ENCODE assay signal across 9 mouse cellular contexts in genomic region chr10:94047845-94048559, GRCm38 (mm10). TPM values are rescaled to one million over a fixed set of nuclear protein-coding genes. Genes with fewer than 3 reads are reported as not detected.
DNase-seq lines count a peak whose midpoint lies in the region; ATAC-seq and TF ChIP-seq lines count a peak whose summit lies in the region.
"Had no signal": no experiment of that assay in that cellular context is flagged by ENCODE, and none has a peak within 500 bp of the region (broad histone marks: within the 10 kb centered on the region; RNA-seq: fewer than 3 reads in every experiment).

No protein-coding gene starts in this region.

- H3K9me3 ChIP-seq in intestine, embryonic 14.5 days (ENCODE audit: control insufficient read depth, low read length) = no peaks in the 10 kb centered on the region

- H3K4me1 ChIP-seq in intestine, embryonic 14.5 days (replicated peaks; ENCODE audit: control insufficient read depth, insufficient read depth, low read length) = peaks cover 16% of the 10 kb centered on the region

- H3K9ac ChIP-seq in intestine, embryonic 14.5 days (ENCODE audit: low read length) = no peak overlapping the region

- peak; percentile 77 for ATAC-seq in intestine, embryonic 14.5 days (replicated peaks; ENCODE audit: low FRiP score, low TSS enrichment, low read depth)

- no peak overlapping the region for H3K4me3 ChIP-seq in intestine, embryonic 14.5 days (ENCODE audit: low read depth, low read length)
- no peak overlapping the region for H3K4me3 ChIP-seq in left cerebral cortex, adult 2 months

- no peaks in the 10 kb centered on the region for H3K27me3 ChIP-seq in intestine, embryonic 14.5 days (replicated peaks; ENCODE audit: control insufficient read depth, insufficient read depth, low read length)

- no peak for TF ChIP-seq CTCF in left cerebral cortex, adult 2 months (IDR thresholded peaks at IDR 0.05)

- intact Hi-C loops in left cerebral cortex, adult 2 months (cut with DNase I) = no loop called here

- no peak overlapping the region for H3K4me2 ChIP-seq in intestine, embryonic 14.5 days (ENCODE audit: low read length)

- peaks cover 19% of the 10 kb centered on the region for H3K36me3 ChIP-seq in intestine, embryonic 14.5 days (ENCODE audit: control insufficient read depth, insufficient read depth, low read length)

- H3K27ac ChIP-seq in intestine, embryonic 14.5 days (ENCODE audit: low read depth) = peak overlapping the region; percentile 7; the same call in 1 of the 2 replicates
- no peak overlapping the region for H3K27ac ChIP-seq in left cerebral cortex, adult 2 months

- peak; percentile 94 for DNase-seq in heart, adult 11 months
- DNase-seq in heart, adult 9 months (ENCODE audit: low spot score in 2 of 2) = no peak
- DNase-seq in MEL-GATA-1-ER (ENCODE audit: extremely low read depth, low read depth) = peak; percentile 88
- DNase-seq in intestine, embryonic 14.5 days (ENCODE audit: low spot score) = no peak
- DNase-seq in lung, postnatal 36 days = peak; percentile 45
- DNase-seq in thymus, postnatal 25 days = no peak
- no peak for DNase-seq in right cerebral cortex, postnatal 10 days (ENCODE audit: low spot score in 2 of 2)
- no peak for DNase-seq in left cerebral cortex, adult 2 months (ENCODE audit: extremely low spot score in 1 of 2, low spot score in 2 of 2)
- DNase-seq: cerebellum, adult 8-10 months had no signal

- WGBS in intestine, embryonic 14.5 days = 39% methylated on average over 10 of the region's 10 CpGs

RNA-seq across cellular contexts. Expression of gene Fgd6, which starts 12.2 kb away (rescaled TPM):
- polyA plus RNA-seq in intestine, embryonic 14.5 days (2014; fragmentation: Nextera tagmentation; extraction: Ambion mirVana) = 5.0 and 5.1 TPM in 2 replicates
- total RNA-seq in left cerebral cortex, adult 2 months (2021) = 10 to 100 TPM in 1 of 2 experiments, 1 to 10 TPM in 1; 9.9 to 12.3 TPM

RNA-seq across cellular contexts. Expression of gene Vezt, which starts 12.4 kb away (rescaled TPM):
- polyA plus RNA-seq in intestine, embryonic 14.5 days (2014; fragmentation: Nextera tagmentation; extraction: Ambion mirVana) = 25.6 and 30.0 TPM in 2 replicates
- 10 to 100 TPM; 77.3 to 80.2 TPM for total RNA-seq in left cerebral cortex, adult 2 months (2021)

Comparison
In these comparisons a context has a peak if more than half of its experiments do, and no peak if none do; other contexts are left out.
1. DNase-seq: peak in heart, adult 11 months (single experiment), MEL-GATA-1-ER (single experiment) and lung, postnatal 36 days (single experiment); none in heart, adult 9 months (0 of 2), intestine, embryonic 14.5 days (single experiment), thymus, postnatal 25 days (single experiment), right cerebral cortex, postnatal 10 days (0 of 2) and left cerebral cortex, adult 2 months (0 of 2).